Mouse (Mus musculus) adrenal gland, adult 8-10 months (tissue): ENCODE results near the gene Slc19a1. TPM values are rescaled to one million over a fixed set of nuclear protein-coding genes. Genes with fewer than 3 reads are reported as not detected.

Experiments used
- DNase-seq: peaks from one replicate; pipeline ENCODE4 v3.0.0; 2022
- total RNA-seq, 4 experiments: library from RNA; stranded (reverse); gene quantifications; 2 replicates each; pipeline ENCODE4 v1.2.4; 2022

Slc19a1 gene
- total RNA-seq: 10 to 100 TPM; 15.9 to 21.1 (median 18.1) TPM

- no peak for DNase-seq
Measured at GRCm38 (mm10) chr10:77031768-77032375, at the start of gene Slc19a1. Slc19a1 (plus strand) TSS chr10:77032241.

- DNase-seq: no peak
Measured at GRCm38 (mm10) chr10:76988586-76988985, 43.5 kb upstream of the Slc19a1 start.

GRCm38 (mm10) chr10:76992456-76992855 lies 39.6 kb upstream of the Slc19a1 start:
- DNase-seq: no peak

- peak; percentile 92 for DNase-seq
Measured at GRCm38 (mm10) chr10:76997759-76998513, 34.1 kb upstream of the Slc19a1 start.

- DNase-seq: no peak
Measured at GRCm38 (mm10) chr10:77004936-77005335, 27.1 kb upstream of the Slc19a1 start.

- DNase-seq: peak; percentile 12
Measured at GRCm38 (mm10) chr10:77007433-77008108, 24.5 kb upstream of the Slc19a1 start.

- DNase-seq: peak; percentile 65
Measured at GRCm38 (mm10) chr10:77008109-77008561, 23.9 kb upstream of the Slc19a1 start.

- no peak for DNase-seq
Measured at GRCm38 (mm10) chr10:77008698-77009097, 23.3 kb upstream of the Slc19a1 start.

- no peak for DNase-seq
Measured at GRCm38 (mm10) chr10:77011681-77012080, 20.4 kb upstream of the Slc19a1 start.

GRCm38 (mm10) chr10:77016080-77016479 lies 16.0 kb upstream of the Slc19a1 start:
- DNase-seq: no peak

GRCm38 (mm10) chr10:77016499-77016898 lies 15.5 kb upstream of the Slc19a1 start:
- no peak for DNase-seq

- no peak for DNase-seq
Measured at GRCm38 (mm10) chr10:77017061-77017460, 15.0 kb upstream of the Slc19a1 start.

GRCm38 (mm10) chr10:77017662-77018061 lies 14.4 kb upstream of the Slc19a1 start:
- no peak for DNase-seq

- DNase-seq: peak; percentile 58
Measured at GRCm38 (mm10) chr10:77021399-77022052, 10.5 kb upstream of the Slc19a1 start.

GRCm38 (mm10) chr10:77022301-77023130 lies 9.5 kb upstream of the Slc19a1 start:
- DNase-seq: no peak

- DNase-seq: no peak
Measured at GRCm38 (mm10) chr10:77024231-77024630, 7.8 kb upstream of the Slc19a1 start.

- DNase-seq: no peak
Measured at GRCm38 (mm10) chr10:77026944-77027343, 5.1 kb upstream of the Slc19a1 start.

GRCm38 (mm10) chr10:77028782-77029296 lies 3.2 kb upstream of the Slc19a1 start:
- no peak for DNase-seq

GRCm38 (mm10) chr10:77029761-77030160 lies 2.3 kb upstream of the Slc19a1 start:
- no peak for DNase-seq

GRCm38 (mm10) chr10:77030666-77031065 lies 1.4 kb upstream of the Slc19a1 start:
- DNase-seq: no peak

GRCm38 (mm10) chr10:77032591-77033322 lies 716 bp downstream of the Slc19a1 start:
- peak; percentile 91 for DNase-seq
